Mouse (Mus musculus) lung, postnatal 0 days (tissue): ENCODE measurements around the gene Baiap2l1.

ENCODE experiments used
- CTCF ChIP-seq: IDR thresholded peaks from 2 replicates; pipeline ENCODE4 v1.5.1; 2016; ENCODE audit warnings: antibody characterized with exemption, mild to moderate bottlenecking
- EP300 ChIP-seq: IDR thresholded peaks from 2 replicates; pipeline ENCODE4 v1.6.1; 2016; ENCODE audit warnings: antibody characterized with exemption, mild to moderate bottlenecking, control low read depth

GRCm38 (mm10) chr5:144245592-144245991 is 112.3 kb downstream of the Baiap2l1 start:
- no peak for TF ChIP-seq CTCF
- no peak for TF ChIP-seq EP300
